Mouse (Mus musculus): ENCODE results near the gene Dctn2.
"Not testable (repeated sequence)": the region's sequence is repeated elsewhere in the genome, so short reads cannot be mapped to it uniquely, and the experiment has no call there.

The Dctn2 gene

GRCm38 (mm10) chr10:127312858-127313257 is 46.7 kb downstream of the Dctn2 start:
- no peak for DNase-seq (ENCODE audit: low spot score in 2 of 2)

DNA sequence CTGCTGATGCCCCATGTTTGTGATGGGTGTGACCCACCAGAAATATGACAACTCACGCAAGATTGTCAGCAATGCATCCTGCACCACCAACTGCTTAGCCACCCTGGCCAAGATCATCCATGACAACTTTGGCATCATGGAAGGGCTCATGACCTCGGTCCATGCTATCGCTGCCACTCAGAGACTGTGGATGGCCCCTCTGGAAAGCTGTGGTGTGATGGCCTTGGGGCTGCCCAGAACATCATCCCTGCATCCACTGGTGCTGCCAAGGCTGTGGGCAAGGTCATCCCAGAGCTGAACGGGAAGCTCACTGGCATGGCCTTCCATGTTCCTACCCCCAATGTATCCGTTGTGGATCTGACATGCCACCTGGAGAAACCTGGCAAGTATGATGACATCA is 47.3 kb downstream of the Dctn2 start:
- not testable (repeated sequence) for DNase-seq (ENCODE audit: low spot score in 2 of 2)

DNA sequence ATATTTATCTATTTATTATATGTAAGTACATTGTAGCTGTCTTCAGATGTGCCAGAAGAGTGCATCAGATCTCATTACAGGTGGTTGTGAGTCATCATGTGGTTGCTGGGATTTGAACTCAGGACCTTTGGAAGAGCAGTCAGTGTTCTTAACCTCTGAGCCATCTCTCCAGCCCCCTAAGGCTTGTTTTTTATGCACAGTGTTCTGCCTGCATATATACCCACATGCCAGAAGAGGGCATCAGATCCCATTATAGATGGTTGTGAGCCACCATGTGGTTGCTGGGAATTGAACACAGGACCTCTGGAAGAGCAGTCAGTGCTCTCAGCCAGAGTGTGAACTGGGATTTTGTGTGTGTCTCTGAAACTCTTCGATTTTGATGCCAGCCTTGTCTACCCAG is 48.8 kb downstream of the Dctn2 start:
- not testable (repeated sequence) for DNase-seq (ENCODE audit: low spot score in 2 of 2)

DNA sequence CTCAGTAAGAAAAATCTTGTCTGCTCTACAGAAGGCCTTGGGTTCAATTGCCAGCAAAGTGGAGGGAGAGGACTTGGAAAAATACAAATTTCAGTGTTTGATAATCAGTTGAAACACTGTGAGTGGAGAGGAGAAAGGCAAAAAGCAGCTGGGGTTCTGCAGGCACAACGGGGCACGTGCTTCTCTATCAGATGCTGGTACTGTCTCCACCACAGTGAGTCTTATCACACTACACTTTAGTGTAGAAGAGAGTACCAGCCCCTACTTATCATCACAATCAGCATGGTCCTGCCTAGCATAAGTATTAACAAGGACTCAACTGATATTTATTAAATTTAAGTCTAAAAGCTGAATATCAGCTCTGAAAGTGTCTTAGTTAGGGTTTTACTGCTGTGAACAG is 51.1 kb downstream of the Dctn2 start:
- DNase-seq (ENCODE audit: low spot score in 2 of 2), result no peak

- no peak for DNase-seq (ENCODE audit: low spot score in 2 of 2)
Measured at GRCm38 (mm10) chr10:127318009-127318408, 51.8 kb downstream of the Dctn2 start.

DNA sequence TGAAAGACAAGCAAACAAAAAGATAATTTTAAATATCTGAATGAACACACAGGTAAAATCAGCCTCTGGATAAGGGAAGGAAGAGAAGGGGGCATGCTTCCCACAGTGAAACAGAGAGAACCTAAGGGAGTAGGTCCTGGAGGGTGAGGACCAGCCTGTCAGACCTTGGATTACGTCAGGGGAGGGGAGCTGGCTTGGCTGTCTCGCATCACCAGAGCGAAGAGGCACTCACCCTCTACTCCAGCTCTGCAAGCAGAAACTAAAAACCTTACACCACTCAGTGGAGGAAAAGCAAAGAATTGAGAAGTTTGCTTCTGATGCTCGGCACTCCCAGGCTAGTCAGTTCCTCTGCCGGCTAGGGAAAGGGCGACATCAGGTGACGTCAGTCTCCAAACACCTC is 53.8 kb downstream of the Dctn2 start:
- DNase-seq (ENCODE audit: low spot score in 2 of 2), result no peak

DNA sequence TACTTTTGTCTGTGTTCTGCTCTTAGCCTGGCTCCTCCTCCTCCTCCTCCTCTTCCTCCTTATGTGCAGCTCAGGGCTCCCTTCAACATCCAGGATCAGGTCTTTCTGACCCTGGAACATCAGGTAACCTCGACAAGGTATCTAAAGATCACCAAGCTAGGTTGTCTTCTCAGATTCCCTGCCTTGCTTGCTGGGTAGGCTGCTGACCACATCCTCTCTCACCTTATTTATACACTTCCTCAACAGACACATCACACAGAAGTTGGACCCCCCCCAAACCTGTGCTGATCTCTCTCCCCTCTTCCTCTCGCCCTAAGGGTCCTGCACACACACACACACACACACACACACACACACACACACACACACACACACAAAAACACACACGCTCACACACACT is 55.5 kb downstream of the Dctn2 start, which contains the start of gene Arhgap9:
Arhgap9 (plus strand) TSS at position 344 of the 400 bp plus-strand sequence.
- no peak for DNase-seq (ENCODE audit: low spot score in 2 of 2)

GRCm38 (mm10) chr10:127322178-127322577 is 56.0 kb downstream of the Dctn2 start:
- DNase-seq (ENCODE audit: low spot score in 2 of 2), result no peak

GRCm38 (mm10) chr10:127322669-127323068 is 56.5 kb downstream of the Dctn2 start:
- DNase-seq (ENCODE audit: low spot score in 2 of 2), result no peak

DNA sequence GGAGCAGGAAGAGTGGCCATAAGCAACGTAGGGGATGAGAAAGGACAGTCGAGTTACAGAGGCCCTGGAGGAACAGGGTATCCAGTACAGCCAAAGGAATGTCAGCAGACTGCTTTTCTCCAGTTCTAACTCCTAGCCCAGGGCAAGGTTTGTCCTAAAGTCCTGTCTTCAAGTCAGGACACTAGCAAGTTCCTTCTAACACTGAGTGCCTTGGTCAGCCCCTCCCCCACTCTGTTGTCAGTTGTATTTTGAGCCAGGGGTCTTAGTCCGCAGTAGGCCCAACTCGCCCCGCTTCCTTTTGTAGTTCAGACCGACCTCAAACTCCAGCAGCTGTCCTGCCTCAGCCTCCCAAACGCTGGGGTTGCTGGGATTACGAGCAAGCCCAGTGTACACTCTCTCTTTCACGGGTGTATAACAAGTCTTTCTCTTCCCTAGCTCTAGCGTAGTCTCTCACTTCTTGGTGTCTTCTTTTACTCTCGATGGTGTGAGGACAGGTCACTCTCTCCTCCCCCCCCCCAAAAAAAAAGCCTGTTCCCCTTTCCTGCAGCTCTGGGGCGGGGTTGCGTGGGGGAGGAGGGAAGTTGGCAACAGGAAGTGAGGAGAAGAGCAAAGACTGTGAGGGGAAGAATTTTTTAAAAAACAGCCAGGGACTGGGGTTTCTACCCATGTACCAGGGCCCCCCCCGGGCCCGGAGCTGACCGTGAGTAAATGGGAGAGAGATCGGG is 57.1 kb downstream of the Dctn2 start:
- DNase-seq (ENCODE audit: low spot score in 2 of 2), result no peak

GRCm38 (mm10) chr10:127324495-127324894 is 58.3 kb downstream of the Dctn2 start:
- no peak for DNase-seq (ENCODE audit: low spot score in 2 of 2)

DNA sequence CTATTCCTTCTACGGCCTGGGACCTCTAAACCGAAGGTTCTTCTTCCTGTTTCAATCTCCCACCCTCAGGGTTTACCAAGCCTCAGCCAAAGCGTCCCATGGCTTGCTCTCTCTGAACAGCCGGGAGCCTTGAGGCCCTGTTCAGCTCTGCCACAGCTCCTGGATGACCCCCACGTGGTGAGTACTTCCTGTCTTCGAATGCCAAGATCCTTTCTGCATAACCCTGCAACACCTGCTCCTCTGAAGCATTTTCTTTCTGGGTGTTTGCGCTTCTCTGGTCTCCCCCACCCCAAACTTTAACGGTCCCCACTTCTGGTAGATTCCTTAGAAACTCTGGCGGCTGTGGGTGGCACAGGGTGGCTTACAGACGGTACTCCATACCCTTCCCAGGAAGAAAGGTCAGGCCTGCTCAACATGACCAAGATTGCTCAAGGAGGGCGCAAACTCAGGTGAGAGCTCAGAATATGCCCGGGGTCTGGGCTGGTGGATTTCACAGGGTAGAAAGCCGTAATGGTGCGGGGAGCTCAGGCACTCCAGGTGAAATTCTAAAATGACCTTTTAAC is 59.4 kb downstream of the Dctn2 start:
- DNase-seq (ENCODE audit: low spot score in 2 of 2), result no peak

DNA sequence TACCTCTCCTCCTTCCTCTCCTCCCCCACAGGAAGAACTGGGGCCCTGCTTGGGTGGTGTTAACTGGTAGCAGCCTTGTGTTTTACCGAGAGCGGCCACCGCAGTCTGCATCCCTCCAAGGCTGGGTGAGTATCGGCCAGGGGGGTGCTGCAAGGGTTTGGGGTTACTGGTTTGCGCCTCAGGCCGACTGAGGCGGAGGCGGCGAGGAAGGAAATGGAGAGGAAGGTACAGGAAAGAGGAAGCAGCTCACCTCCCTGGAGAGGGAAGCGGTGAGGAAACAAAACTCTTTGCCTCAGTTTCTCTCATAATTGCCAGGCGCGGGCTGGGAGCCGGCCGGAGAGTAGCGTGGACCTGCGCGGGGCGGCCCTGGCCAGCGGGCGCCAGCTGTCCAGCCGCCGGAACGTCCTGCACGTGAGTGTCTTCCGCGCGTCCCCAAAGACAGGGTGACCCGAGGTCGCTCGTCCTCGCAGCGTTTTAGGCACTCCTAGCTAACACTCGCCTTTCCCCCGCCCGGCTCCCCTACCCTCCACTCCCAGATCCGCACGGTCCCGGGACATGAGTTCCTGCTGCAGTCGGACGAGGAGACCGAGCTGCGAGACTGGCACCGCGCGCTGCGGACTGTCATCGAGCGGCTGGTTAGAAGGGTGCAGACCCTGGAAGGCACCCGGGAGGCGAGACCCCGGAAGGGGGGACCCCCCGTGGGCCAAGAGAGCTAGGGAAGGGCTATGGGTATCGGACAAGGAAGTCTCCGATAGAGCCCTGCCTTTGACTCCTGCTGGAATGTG is 60.0 kb downstream of the Dctn2 start:
- DNase-seq (ENCODE audit: low spot score in 2 of 2), result no peak

DNA sequence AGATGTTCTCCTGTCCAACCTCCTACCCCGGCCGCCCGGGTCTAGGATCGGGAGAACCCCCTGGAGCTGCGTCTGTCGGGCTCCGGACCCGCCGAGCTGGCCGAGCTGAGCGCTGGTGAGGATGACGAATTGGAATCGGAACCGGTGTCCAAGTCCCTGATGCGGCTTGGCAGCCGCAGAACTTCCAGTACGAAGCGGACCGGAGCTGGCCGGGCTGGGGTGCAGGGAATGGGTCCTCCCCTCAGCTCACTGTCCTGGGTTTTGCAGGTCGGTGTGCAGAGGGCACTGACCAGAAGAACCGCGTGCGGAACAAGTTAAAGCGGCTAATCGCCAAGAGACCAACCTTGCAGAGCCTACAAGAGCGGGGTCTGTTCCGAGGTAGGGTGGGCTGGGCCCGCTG is 60.7 kb downstream of the Dctn2 start:
- no peak for DNase-seq (ENCODE audit: low spot score in 2 of 2)

- no peak for DNase-seq (ENCODE audit: low spot score in 2 of 2)
Measured at GRCm38 (mm10) chr10:127327461-127328145, 61.4 kb downstream of the Dctn2 start.

GRCm38 (mm10) chr10:127330212-127330611 is 64.0 kb downstream of the Dctn2 start:
- DNase-seq (ENCODE audit: low spot score in 2 of 2), result no peak

Measured in frontal cortex, postnatal 25 days (tissue).